8 mouse cellular contexts compared by ENCODE assay signal in the genomic region with DNA sequence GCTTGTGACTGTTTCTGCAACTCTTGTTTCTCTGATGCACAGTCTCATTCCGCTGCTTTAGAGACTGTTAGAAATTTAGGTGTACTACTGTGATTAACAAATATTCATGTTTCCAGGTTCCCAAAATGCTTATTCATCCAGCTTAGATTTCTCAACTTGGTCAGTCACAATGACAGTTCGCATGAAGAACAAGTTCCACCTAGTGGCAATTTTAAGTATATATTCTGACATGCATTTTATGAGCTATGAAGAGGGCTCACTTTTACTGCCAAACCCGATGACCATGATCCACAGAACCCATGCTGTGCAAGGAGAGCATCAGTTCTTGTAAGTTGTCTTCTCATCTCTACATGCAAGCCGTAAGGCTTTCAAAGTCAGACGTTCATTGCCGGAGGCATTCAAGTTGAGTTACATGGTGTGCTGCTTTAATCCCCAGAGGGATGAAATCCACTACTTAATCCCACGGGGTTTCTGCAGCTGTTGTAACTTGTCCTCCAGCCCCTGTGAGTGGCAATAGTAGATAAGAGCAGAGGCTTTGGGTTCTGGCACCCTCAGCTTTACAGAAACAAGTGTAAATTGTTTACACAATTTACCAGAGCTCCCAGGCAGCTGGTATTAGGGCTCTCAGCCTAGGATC. TPM values are rescaled to one million over a fixed set of nuclear protein-coding genes. Genes with fewer than 3 reads are reported as not detected.
A peak's percentile ranks its signal among the peaks of the same experiment; 100 is the strongest.
DNase-seq lines count a peak whose midpoint lies in the region; ATAC-seq lines count a peak whose summit lies in the region.
"Had no signal": no experiment of that assay in that cellular context is flagged by ENCODE, and none has a peak within 500 bp of the region (broad histone marks: within the 10 kb centered on the region; RNA-seq: fewer than 3 reads in every experiment).

No protein-coding gene starts in this region.

- peaks cover 2% of the 10 kb centered on the region; the same call in 1 of the 2 replicates for H3K27me3 ChIP-seq in intestine, embryonic 15.5 days (replicated peaks)

- no peak overlapping the region for H3K9ac ChIP-seq in intestine, embryonic 15.5 days

- 41% methylated on average over 7 of the region's 7 CpGs for WGBS in intestine, embryonic 15.5 days

- intact Hi-C loops in heart, postnatal 25 days (cut with DNase I) = no loop called here

- no peaks in the 10 kb centered on the region for H3K4me1 ChIP-seq in intestine, embryonic 15.5 days (replicated peaks)

- ATAC-seq in intestine, embryonic 15.5 days = no peak

- no peaks in the 10 kb centered on the region for H3K9me3 ChIP-seq in intestine, embryonic 15.5 days

- no peaks in the 10 kb centered on the region for H3K36me3 ChIP-seq in intestine, embryonic 15.5 days

- no peak overlapping the region for H3K4me2 ChIP-seq in intestine, embryonic 15.5 days (replicated peaks)

- H3K4me3 ChIP-seq in intestine, embryonic 15.5 days (replicated peaks) = no peak overlapping the region

- DNase-seq in heart, adult 8-10 months (ENCODE audit: low spot score) = peak; percentile 53
- no peak for DNase-seq in heart, postnatal 25 days (ENCODE audit: low spot score)
- peak; percentile 17 for DNase-seq in thymus, postnatal 0 days (ENCODE audit: low spot score)
- no peak for DNase-seq in thymus, adult 18-20 months
- peak; percentile 93 for DNase-seq in fat pad, adult 2 months (ENCODE audit: extremely low read depth, low read depth, low spot score)
- DNase-seq in ovary, adult 18-20 months (ENCODE audit: low spot score) = no peak
- DNase-seq: gastrocnemius, postnatal 36 days had no signal

- no peak overlapping the region for H3K27ac ChIP-seq in intestine, embryonic 15.5 days

RNA-seq across cellular contexts. Expression of a gene that starts 6.8 kb away (rescaled TPM):
- total RNA-seq in heart, adult 8-10 months (2022) = not detected
- total RNA-seq in heart, postnatal 25 days (2021) = not detected
- polyA plus RNA-seq in thymus, postnatal 0 days (2015; fragmentation: Nextera tagmentation; extraction: Ambion mirVana) = 3.3 and 3.6 TPM in 2 replicates
- polyA plus RNA-seq in intestine, embryonic 15.5 days (2015; fragmentation: Nextera tagmentation; extraction: Ambion mirVana) = 0.09 and 0.20 TPM in 2 replicates

RNA-seq across cellular contexts. Expression of a gene that starts 13.8 kb away (rescaled TPM):
- total RNA-seq in heart, adult 8-10 months (2022) = under 1 TPM in 3 of 4 experiments, not detected in 1; 0.14 to 0.82 (median 0.46) TPM
- under 1 TPM; 0.45 to 0.78 TPM for total RNA-seq in heart, postnatal 25 days (2021)
- polyA plus RNA-seq in thymus, postnatal 0 days (2015; fragmentation: Nextera tagmentation; extraction: Ambion mirVana) = 33.4 and 34.1 TPM in 2 replicates
- 36.5 and 43.4 TPM in 2 replicates for polyA plus RNA-seq in intestine, embryonic 15.5 days (2015; fragmentation: Nextera tagmentation; extraction: Ambion mirVana)

RNA-seq across cellular contexts. Expression of a gene that starts 53.2 kb away (rescaled TPM):
- total RNA-seq in heart, adult 8-10 months (2022) = 10 to 100 TPM; 56.0 to 63.9 (median 62.7) TPM
- 10 to 100 TPM; 57.2 to 59.9 TPM for total RNA-seq in heart, postnatal 25 days (2021)
- polyA plus RNA-seq in thymus, postnatal 0 days (2015; fragmentation: Nextera tagmentation; extraction: Ambion mirVana) = 54.4 and 57.5 TPM in 2 replicates
- polyA plus RNA-seq in intestine, embryonic 15.5 days (2015; fragmentation: Nextera tagmentation; extraction: Ambion mirVana) = 40.2 and 43.8 TPM in 2 replicates

RNA-seq across cellular contexts. Expression of a gene that starts 56.8 kb away (rescaled TPM):
- 10 to 100 TPM in 1 of 4 experiments, 1 to 10 TPM in 3; 7.2 to 10.0 (median 8.9) TPM for total RNA-seq in heart, adult 8-10 months (2022)
- 1 to 10 TPM; 6.6 to 8.6 TPM for total RNA-seq in heart, postnatal 25 days (2021)
- 17.3 and 17.4 TPM in 2 replicates for polyA plus RNA-seq in thymus, postnatal 0 days (2015; fragmentation: Nextera tagmentation; extraction: Ambion mirVana)
- polyA plus RNA-seq in intestine, embryonic 15.5 days (2015; fragmentation: Nextera tagmentation; extraction: Ambion mirVana) = 17.1 and 19.0 TPM in 2 replicates

Comparison
In these comparisons a context has a peak if more than half of its experiments do, and no peak if none do; other contexts are left out.
1. DNase-seq: peak in heart, adult 8-10 months (single experiment), thymus, postnatal 0 days (single experiment) and fat pad, adult 2 months (single experiment); none in heart, postnatal 25 days (single experiment), thymus, adult 18-20 months (0 of 2) and ovary, adult 18-20 months (single experiment).